Mouse (Mus musculus): ENCODE measurements at regions not wholly inside any gene's neighbourhood (a gene's known extent, or its start where the extent isn't known, plus 50 kb on each side); places are given as distances from the start of the nearest gene placed in this dataset.

- Histone ChIP-seq H3K27ac (ENCODE audit: insufficient read depth, low read depth, low read length) (no peak overlapping the region), H3K4me3 (ENCODE audit: insufficient read depth, low read length) (no peak overlapping the region), H3K4me1 (ENCODE audit: control insufficient read depth, insufficient read depth, low read length) (no peaks in the 10 kb centered on the region)
- TF ChIP-seq POLR2A (IDR thresholded peaks at IDR 0.05; ENCODE audit: borderline replicate concordance, low read depth, low read length): no peak
- no peak for TF ChIP-seq CTCF (IDR thresholded peaks at IDR 0.05; ENCODE audit: low read depth, low read length)
Measured at GRCm38 (mm10) chr14:67602960-67603359, 1594.0 kb upstream of the Gulo start.

- no peak overlapping the region for H3K27ac ChIP-seq (ENCODE audit: insufficient read depth, low read depth, low read length)
- H3K4me3 ChIP-seq (ENCODE audit: insufficient read depth, low read length): no peak overlapping the region
- no peaks in the 10 kb centered on the region for H3K4me1 ChIP-seq (ENCODE audit: control insufficient read depth, insufficient read depth, low read length)
- TF ChIP-seq CTCF (IDR thresholded peaks at IDR 0.05; ENCODE audit: low read depth, low read length): no peak
- TF ChIP-seq POLR2A (IDR thresholded peaks at IDR 0.05; ENCODE audit: borderline replicate concordance, low read depth, low read length): no peak
Measured at GRCm38 (mm10) chr14:67599734-67600133, 1590.7 kb upstream of the Gulo start.

GRCm38 (mm10) chr14:67588627-67589026, 1579.6 kb upstream of the Gulo start:
- Histone ChIP-seq H3K4me3 (ENCODE audit: insufficient read depth, low read length) (no peak overlapping the region), H3K4me1 (ENCODE audit: control insufficient read depth, insufficient read depth, low read length) (no peaks in the 10 kb centered on the region), H3K27ac (ENCODE audit: insufficient read depth, low read depth, low read length) (no peak overlapping the region)
- TF ChIP-seq CTCF (IDR thresholded peaks at IDR 0.05; ENCODE audit: low read depth, low read length): no peak
- no peak for TF ChIP-seq POLR2A (IDR thresholded peaks at IDR 0.05; ENCODE audit: borderline replicate concordance, low read depth, low read length)

- TF ChIP-seq CTCF (IDR thresholded peaks at IDR 0.05; ENCODE audit: low read depth, low read length): no peak
- TF ChIP-seq POLR2A (IDR thresholded peaks at IDR 0.05; ENCODE audit: borderline replicate concordance, low read depth, low read length): no peak
- H3K4me3 ChIP-seq (ENCODE audit: insufficient read depth, low read length): no peak overlapping the region
- H3K27ac ChIP-seq (ENCODE audit: insufficient read depth, low read depth, low read length): no peak overlapping the region
- no peaks in the 10 kb centered on the region for H3K4me1 ChIP-seq (ENCODE audit: control insufficient read depth, insufficient read depth, low read length)
Measured at GRCm38 (mm10) chr14:67584456-67585048, 1575.5 kb upstream of the Gulo start.

DNA sequence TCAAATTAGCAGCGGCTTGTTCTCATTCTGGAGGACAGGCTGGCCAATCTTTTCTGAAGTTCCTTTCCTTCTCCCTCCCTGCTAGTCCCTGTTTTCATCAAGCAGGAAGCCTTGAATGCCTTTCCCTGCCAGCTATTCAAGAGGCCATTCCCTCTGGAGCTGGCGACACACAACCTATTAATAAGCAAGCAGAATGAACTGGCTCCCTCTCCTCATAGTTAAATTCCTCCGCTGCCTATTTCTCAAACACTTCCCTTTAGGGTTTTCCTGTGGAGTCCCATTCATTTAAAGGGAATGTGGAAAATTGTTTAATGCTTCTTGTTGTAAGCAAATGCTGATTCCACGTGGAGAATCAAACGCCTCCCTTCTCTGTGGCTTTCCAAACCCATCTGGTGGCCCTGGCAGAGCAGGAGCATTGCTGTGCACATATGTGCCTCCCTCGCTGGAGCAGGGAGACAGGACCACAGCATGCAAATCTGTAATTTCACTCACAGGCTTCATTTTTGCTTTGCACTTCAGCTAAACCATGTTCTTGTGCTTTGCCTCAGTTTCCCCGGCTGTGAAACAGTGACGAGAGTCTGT, 1573.3 kb upstream of the Gulo start:
- Histone ChIP-seq H3K4me3 (ENCODE audit: insufficient read depth, low read length) (no peak overlapping the region), H3K27ac (ENCODE audit: insufficient read depth, low read depth, low read length) (no peak overlapping the region), H3K4me1 (ENCODE audit: control insufficient read depth, insufficient read depth, low read length) (no peaks in the 10 kb centered on the region)
- no peak for TF ChIP-seq POLR2A (IDR thresholded peaks at IDR 0.05; ENCODE audit: borderline replicate concordance, low read depth, low read length)
- no peak for TF ChIP-seq CTCF (IDR thresholded peaks at IDR 0.05; ENCODE audit: low read depth, low read length)

DNA sequence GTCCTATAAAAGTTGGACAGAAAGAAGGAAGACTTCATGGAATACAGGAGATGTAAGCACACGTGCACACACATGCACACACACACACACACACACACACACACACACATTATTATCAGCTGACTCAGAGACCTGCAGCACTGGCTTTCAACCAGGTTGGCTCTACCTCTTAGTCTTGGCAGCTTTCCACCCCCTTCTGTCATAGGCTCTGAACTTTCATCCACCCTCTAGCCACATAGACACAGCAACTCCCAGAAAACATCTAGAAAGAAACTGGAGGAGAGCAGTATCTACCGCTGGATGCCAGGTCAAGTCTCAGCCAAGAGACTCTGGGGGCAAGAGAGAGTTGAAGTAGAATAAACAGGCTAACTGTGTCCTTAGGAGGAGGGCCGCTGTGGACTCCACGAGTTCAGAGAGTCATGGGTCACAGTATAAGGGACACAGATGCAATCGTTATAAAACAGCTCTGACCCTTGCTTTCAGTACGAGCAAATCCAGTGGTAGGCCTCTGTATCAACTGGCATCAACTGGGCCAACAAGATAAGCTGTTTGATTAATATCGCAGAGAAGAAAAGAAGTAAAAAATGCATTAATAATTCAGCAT, 1565.4 kb upstream of the Gulo start:
- no peaks in the 10 kb centered on the region for H3K4me1 ChIP-seq (ENCODE audit: control insufficient read depth, insufficient read depth, low read length)
- TF ChIP-seq CTCF (IDR thresholded peaks at IDR 0.05; ENCODE audit: low read depth, low read length) (no peak), POLR2A (IDR thresholded peaks at IDR 0.05; ENCODE audit: borderline replicate concordance, low read depth, low read length) (no peak)
- no peak overlapping the region for H3K4me3 ChIP-seq (ENCODE audit: insufficient read depth, low read length)
- no peak overlapping the region for H3K27ac ChIP-seq (ENCODE audit: insufficient read depth, low read depth, low read length)

DNA sequence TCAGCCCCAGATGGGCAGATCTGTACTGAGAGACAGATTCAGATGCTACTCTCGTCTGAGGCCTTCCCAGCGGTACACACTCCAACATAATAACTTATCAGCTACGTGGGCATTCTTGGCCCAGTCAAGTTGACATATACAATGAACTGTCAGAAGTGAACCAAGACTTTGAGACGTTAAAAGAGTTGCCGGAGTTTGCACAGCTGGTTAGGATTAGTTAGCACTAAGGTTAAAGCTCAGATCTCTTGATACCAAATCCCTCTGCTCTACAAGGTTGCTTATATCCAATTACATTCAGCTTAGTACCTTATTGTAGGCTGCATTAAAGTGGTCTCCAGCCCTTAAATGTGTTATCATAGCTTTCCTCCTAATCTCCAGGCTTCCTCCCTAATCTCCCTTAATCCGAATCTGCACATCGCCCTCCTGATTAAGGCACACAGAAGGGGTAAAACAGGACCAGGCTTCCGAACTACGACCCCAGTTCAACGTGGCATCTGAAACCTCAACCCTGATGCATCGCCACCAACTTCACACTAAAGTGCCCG, 1564.5 kb upstream of the Gulo start:
- TF ChIP-seq CTCF (IDR thresholded peaks at IDR 0.05; ENCODE audit: low read depth, low read length): no peak

GRCm38 (mm10) chr14:67569744-67570322, 1560.8 kb upstream of the Gulo start:
- Histone ChIP-seq H3K4me3 (ENCODE audit: insufficient read depth, low read length) (no peak overlapping the region), H3K4me1 (ENCODE audit: control insufficient read depth, insufficient read depth, low read length) (no peaks in the 10 kb centered on the region), H3K27ac (ENCODE audit: insufficient read depth, low read depth, low read length) (no peak overlapping the region)
- TF ChIP-seq POLR2A (IDR thresholded peaks at IDR 0.05; ENCODE audit: borderline replicate concordance, low read depth, low read length) (no peak), CTCF (IDR thresholded peaks at IDR 0.05; ENCODE audit: low read depth, low read length) (no peak)

More for the DNA sequence above, 1564.5 kb upstream of the Gulo start:
- Histone ChIP-seq H3K27ac (ENCODE audit: insufficient read depth, low read depth, low read length) (no peak overlapping the region), H3K4me3 (ENCODE audit: insufficient read depth, low read length) (no peak overlapping the region), H3K4me1 (ENCODE audit: control insufficient read depth, insufficient read depth, low read length) (no peaks in the 10 kb centered on the region)

GRCm38 (mm10) chr14:67568896-67569743, 1560.1 kb upstream of the Gulo start:
- TF ChIP-seq CTCF (IDR thresholded peaks at IDR 0.05; ENCODE audit: low read depth, low read length) (no peak), POLR2A (IDR thresholded peaks at IDR 0.05; ENCODE audit: borderline replicate concordance, low read depth, low read length) (no peak)

More at GRCm38 (mm10) chr14:67568896-67569743, 1560.1 kb upstream of the Gulo start:
- H3K4me1 ChIP-seq (ENCODE audit: control insufficient read depth, insufficient read depth, low read length): no peaks in the 10 kb centered on the region
- H3K4me3 ChIP-seq (ENCODE audit: insufficient read depth, low read length): no peak overlapping the region
- no peak overlapping the region for H3K27ac ChIP-seq (ENCODE audit: insufficient read depth, low read depth, low read length)

Data from bone marrow macrophage, adult 2 months (primary cell).